Mouse (Mus musculus): ENCODE measurements around the gene Dazl. TPM values are rescaled to one million over a fixed set of nuclear protein-coding genes. Genes with fewer than 3 reads are reported as not detected.
"Not testable (repeated sequence)": the region's sequence is repeated elsewhere in the genome, so short reads cannot be mapped to it uniquely, and the experiment has no call there.

Dazl gene
- total RNA-seq, 2 experiments from 2014 or later: 1.2 TPM

- intact Hi-C loops (cut with DNase I): loop anchor here (5.0 kb wide), 2 partner anchors 215 to 505 kb away; partner anchors contain the start of gene Plcl2
- peak; percentile 97 for DNase-seq
These were observed 720 bp downstream of the Dazl start for GRCm38 (mm10) chr17:50292661-50293171.

- DNase-seq: no peak
- intact Hi-C loops (cut with DNase I): loop anchor here (2.0 to 5.0 kb wide), 3 partner anchors 216 to 506 kb away; partner anchors contain the start of gene Plcl2
These were observed 1.8 kb downstream of the Dazl start for GRCm38 (mm10) chr17:50291485-50292200.

GRCm38 (mm10) chr17:50284845-50285244 lies 8.6 kb downstream of the Dazl start:
- intact Hi-C loops (cut with DNase I): no loop called here
- no peak for DNase-seq

- intact Hi-C loops (cut with DNase I); DNase-seq: not testable (repeated sequence)
These were observed 31.8 kb downstream of the Dazl start for GRCm38 (mm10) chr17:50261615-50262014.

- DNase-seq: peak; percentile 52
- intact Hi-C loops (cut with DNase I): no loop called here
These were observed 32.6 kb downstream of the Dazl start for GRCm38 (mm10) chr17:50260856-50261255.

- intact Hi-C loops (cut with DNase I): no loop called here
These were observed 46.8 kb downstream of the Dazl start for GRCm38 (mm10) chr17:50246605-50247004.

GRCm38 (mm10) chr17:50244675-50245074 lies 48.8 kb downstream of the Dazl start:
- intact Hi-C loops (cut with DNase I): no loop called here
- no peak for DNase-seq

More at GRCm38 (mm10) chr17:50246605-50247004, 46.8 kb downstream of the Dazl start:
- no peak for DNase-seq

- DNase-seq: no peak
- intact Hi-C loops (cut with DNase I): no loop called here
These were observed 50.1 kb downstream of the Dazl start for GRCm38 (mm10) chr17:50243326-50243725.

- intact Hi-C loops (cut with DNase I): loop anchor here (5.0 kb wide), 3 partner anchors 271 to 301 kb away; no protein-coding TSS in a partner anchor
- no peak for DNase-seq
These were observed 55.4 kb downstream of the Dazl start for GRCm38 (mm10) chr17:50237818-50238610.

- intact Hi-C loops (cut with DNase I): loop anchor here (5.0 kb wide), 3 partner anchors 270 to 300 kb away; no protein-coding TSS in a partner anchor
- peak; percentile 90 for DNase-seq
These were observed 56.1 kb downstream of the Dazl start for GRCm38 (mm10) chr17:50237436-50237709.

GRCm38 (mm10) chr17:50236702-50237435 lies 56.6 kb downstream of the Dazl start:
- intact Hi-C loops (cut with DNase I): loop anchor here (5.0 kb wide), 3 partner anchors 270 to 300 kb away; no protein-coding TSS in a partner anchor
- peak; percentile 89 for DNase-seq

GRCm38 (mm10) chr17:50235943-50236701 lies 57.3 kb downstream of the Dazl start:
- intact Hi-C loops (cut with DNase I): loop anchor here (5.0 kb wide), 3 partner anchors 269 to 299 kb away; no protein-coding TSS in a partner anchor
- peak; percentile 74 for DNase-seq

- DNase-seq: no peak
- intact Hi-C loops (cut with DNase I): no loop called here
These were observed 59.5 kb downstream of the Dazl start for GRCm38 (mm10) chr17:50233956-50234355.

GRCm38 (mm10) chr17:50232821-50233220 lies 60.6 kb downstream of the Dazl start:
- intact Hi-C loops (cut with DNase I): no loop called here
- peak; percentile 74 for DNase-seq

- DNase-seq: no peak
These were observed 62.2 kb downstream of the Dazl start for GRCm38 (mm10) chr17:50231206-50231605.

GRCm38 (mm10) chr17:50229534-50229933 lies 63.9 kb downstream of the Dazl start:
- intact Hi-C loops (cut with DNase I): no loop called here
- DNase-seq: no peak

More at GRCm38 (mm10) chr17:50231206-50231605, 62.2 kb downstream of the Dazl start:
- intact Hi-C loops (cut with DNase I): no loop called here

All from left cerebral cortex, postnatal 4 days (tissue).